In the genomic region with DNA sequence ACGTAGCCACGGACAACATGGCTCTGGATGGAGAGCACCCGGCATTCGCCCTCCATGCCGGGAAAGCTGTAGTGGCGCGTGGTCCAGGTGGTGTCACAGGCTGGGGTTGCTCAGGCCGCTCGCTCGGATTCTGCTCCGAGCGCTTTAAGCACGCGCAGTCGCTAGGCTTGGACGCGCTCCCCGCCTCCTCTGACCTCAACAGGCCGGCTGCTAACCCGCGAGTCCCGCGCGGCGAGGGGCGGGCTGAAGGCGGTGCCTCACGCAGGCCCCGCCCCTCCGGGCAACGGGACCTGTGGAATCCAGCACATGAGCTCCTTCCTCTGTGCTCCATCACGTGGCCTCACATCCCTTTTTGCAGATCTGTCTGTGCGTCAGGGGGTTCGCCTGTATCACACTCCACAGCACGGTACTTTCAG, we compare ENCODE assay signal across 1 mouse cellular context.
TF ChIP-seq lines count a peak whose summit lies in the region.

A gene (minus strand): TSS at position 184 of the 416 bp plus-strand sequence.

TF ChIP-seq in CH12.LX, 34 proteins besides CTCF, POLR2A, EP300 and RAD21 (continued from another document):
- TF ChIP-seq MYC (IDR thresholded peaks at IDR 0.05; ENCODE audit: low read depth, low read length): peak; percentile 88
- 0 out of 2 replicates have a peak, but pooled peaks have one; percentile 29 for TF ChIP-seq MEF2A (IDR thresholded peaks at IDR 0.05; ENCODE audit: borderline replicate concordance, low read depth, low read length)
- no peak for TF ChIP-seq ZNF384 (IDR thresholded peaks at IDR 0.05; ENCODE audit: low read depth, low read length)
- TF ChIP-seq ELF1 (IDR thresholded peaks at IDR 0.05; ENCODE audit: low read depth, low read length): peak; percentile 41; the same call in 1 of the 2 replicates
- no peak for TF ChIP-seq UBTF (IDR thresholded peaks at IDR 0.05; ENCODE audit: low read depth, low read length)
- peak; percentile 43; the same call in 1 of the 2 replicates for TF ChIP-seq ETS1 (conservative IDR thresholded peaks at IDR 0.05; ENCODE audit: low read depth, low read length)
- peak; percentile 71 for TF ChIP-seq TCF12 (IDR thresholded peaks at IDR 0.05; ENCODE audit: low read depth, low read length)
- TF ChIP-seq MXI1 (IDR thresholded peaks at IDR 0.05; ENCODE audit: low read depth, low read length): peak; percentile 88
- TF ChIP-seq BHLHE40 (IDR thresholded peaks at IDR 0.05; ENCODE audit: low read depth, low read length): peak; percentile 93
- TF ChIP-seq JUN (IDR thresholded peaks at IDR 0.05; ENCODE audit: insufficient read depth, low read depth, low read length): no peak
- peak; percentile 85 for TF ChIP-seq USF1 (IDR thresholded peaks at IDR 0.05; ENCODE audit: low read depth, low read length)
- no peak for TF ChIP-seq ZKSCAN1 (IDR thresholded peaks at IDR 0.05; ENCODE audit: borderline replicate concordance, low read depth, low read length)
- TF ChIP-seq MAX (IDR thresholded peaks at IDR 0.05; ENCODE audit: low read length): peak; percentile 94
- peak; percentile 72 for TF ChIP-seq ZMIZ1 (IDR thresholded peaks at IDR 0.05; ENCODE audit: low read depth, low read length)
